Mouse (Mus musculus) bone marrow, adult 2 months (tissue): ENCODE data around the gene Gpr83.

Experiments
- CTCF ChIP-seq: fragments of 200-500 bp; IDR thresholded peaks from 2 replicates; pipeline ENCODE4 v1.5.1; 2011; ENCODE audit warnings: low read length, control low read depth; ENCODE audit not compliant: control insufficient read depth, insufficient read depth
- POLR2A ChIP-seq: fragments of 200-500 bp; IDR thresholded peaks from 2 replicates; pipeline ENCODE4 v1.6.1; 2011; ENCODE audit warnings: low read depth, mild to moderate bottlenecking, control low read depth, low read length, borderline replicate concordance; ENCODE audit not compliant: control insufficient read depth

- no peak for TF ChIP-seq CTCF
- TF ChIP-seq POLR2A, result no peak
These were observed 44.9 kb downstream of the Gpr83 start for GRCm38 (mm10) chr9:14904741-14905475.
